Mouse (Mus musculus) thymus, adult 2 months (tissue): ENCODE measurements around the gene Gm3250. TPM values are rescaled to one million over a fixed set of nuclear protein-coding genes. Genes with fewer than 3 reads are reported as not detected.

Source experiments
- DNase-seq: peaks from one replicate; pipeline ENCODE4 v3.0.0; 2021
- H3K27ac ChIP-seq: fragments of 200-500 bp; 2 replicates; pipeline ENCODE4 v1.5.1; 2012; ENCODE audit warnings: low read length, control low read depth; ENCODE audit not compliant: control insufficient read depth, insufficient read depth
- H3K27me3 ChIP-seq: fragments of 200-500 bp; 2 replicates; pipeline ENCODE4 v1.6.1; 2012; ENCODE audit warnings: mild to moderate bottlenecking, low read length, moderate library complexity, mixed read lengths; ENCODE audit not compliant: control insufficient read depth, insufficient read depth
- H3K36me3 ChIP-seq: fragments of 200-500 bp; 2 replicates; pipeline ENCODE4 v1.6.1; 2012; ENCODE audit warnings: mild to moderate bottlenecking, low read length, moderate library complexity; ENCODE audit not compliant: control insufficient read depth, insufficient read depth
- H3K4me1 ChIP-seq: fragments of 200-500 bp; replicated peaks from 2 replicates; pipeline ENCODE4 v1.6.1; 2012; ENCODE audit warnings: low read length; ENCODE audit not compliant: control insufficient read depth, insufficient read depth
- H3K4me3 ChIP-seq: fragments of 200-500 bp; 2 replicates; pipeline ENCODE4 v1.5.1; 2012; ENCODE audit warnings: mild to moderate bottlenecking, low read length, control low read depth, moderate library complexity; ENCODE audit not compliant: control insufficient read depth, insufficient read depth
- CTCF ChIP-seq: fragments of 200-500 bp; IDR thresholded peaks from 2 replicates; pipeline ENCODE4 v1.5.1; 2012; ENCODE audit warnings: mild to moderate bottlenecking, control low read depth, low read length, moderate library complexity, borderline replicate concordance; ENCODE audit not compliant: control insufficient read depth, poor library complexity, insufficient read depth; ENCODE audit errors: extremely low read depth
- POLR2A ChIP-seq: fragments of 200-500 bp; IDR thresholded peaks from 2 replicates; pipeline ENCODE4 v1.6.1; 2012; ENCODE audit warnings: mild to moderate bottlenecking, low read length, control low read depth, moderate library complexity; ENCODE audit not compliant: control insufficient read depth, poor library complexity, insufficient read depth; ENCODE audit errors: extremely low read depth
- WGBS: fragments of 180-500 bp; shearing (Covaris S2); methylation state at CpG from one replicate; pipeline ENCODE4 v1.1.7; 2018; 5-methylcytosine and 5-hydroxymethylcytosine counted together
- polyA plus RNA-seq: library from polyadenylated mRNA; depleted of rRNA; stranded (reverse); fragments of >200 nt; gene quantifications from 2 replicates; pipeline ENCODE4 v1.2.3, GENCODE M21; 2012; rRNA removed

The Gm3250 gene
- polyA plus RNA-seq, 1 experiment = not detected

DNA sequence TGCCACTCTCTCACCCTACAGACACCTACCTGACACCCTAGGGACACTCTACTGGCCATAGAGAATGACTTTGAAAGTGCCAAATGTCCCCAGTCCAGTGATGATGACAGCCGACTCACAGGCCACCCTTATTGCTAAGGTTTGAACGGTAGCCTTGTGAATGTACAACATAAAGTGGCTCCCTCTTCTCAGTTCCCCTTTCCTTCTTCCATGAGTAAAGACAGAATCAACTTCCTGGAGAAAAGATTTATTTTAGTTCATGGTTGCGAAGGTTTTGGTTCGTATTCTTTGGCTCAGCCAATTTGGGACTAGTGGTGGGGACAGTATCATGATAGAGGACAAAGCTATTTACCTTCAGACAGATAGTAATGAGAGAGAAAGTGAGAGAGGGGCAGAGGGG is 43.4 kb downstream of the Gm3250 start:
- no peak overlapping the region for H3K27ac ChIP-seq
- H3K36me3 ChIP-seq = no peaks in the 10 kb centered on the region
- no peak overlapping the region for H3K4me3 ChIP-seq
- H3K27me3 ChIP-seq = no peaks in the 10 kb centered on the region
- H3K4me1 ChIP-seq = no peaks in the 10 kb centered on the region
- no peak for DNase-seq
- WGBS = 58% methylated on average over 4 of the region's 4 CpGs
- no peak for TF ChIP-seq POLR2A
- no peak for TF ChIP-seq CTCF

DNA sequence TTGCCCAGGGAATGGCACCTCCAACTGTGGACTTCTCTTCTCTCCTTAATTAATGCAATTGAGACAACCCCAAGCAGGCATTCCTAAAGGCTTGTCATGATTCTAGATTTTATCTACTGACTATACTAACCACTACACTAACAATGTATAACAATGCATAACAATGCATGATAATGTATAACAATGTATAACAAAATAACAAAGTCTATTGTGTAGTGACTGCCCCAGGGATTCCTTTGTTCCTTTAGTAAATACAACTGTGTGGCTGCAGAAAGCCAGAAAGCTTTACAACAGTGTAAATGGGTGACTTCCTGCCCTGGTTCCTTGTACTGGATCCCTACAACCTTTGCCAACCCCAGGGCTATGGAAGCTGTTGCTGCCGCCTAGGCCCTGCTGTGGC is 46.4 kb downstream of the Gm3250 start:
- 100% methylated on average over 1 of the region's 1 CpGs for WGBS
- no peak for DNase-seq
- H3K4me3 ChIP-seq = no peak overlapping the region
- TF ChIP-seq POLR2A (no peak), CTCF (no peak)
- H3K27me3 ChIP-seq = no peaks in the 10 kb centered on the region
- H3K36me3 ChIP-seq = no peaks in the 10 kb centered on the region
- H3K4me1 ChIP-seq = no peaks in the 10 kb centered on the region
- no peak overlapping the region for H3K27ac ChIP-seq

Other genes with a start within 250 kb of the Gm3250 start
- 103 and 129 TPM in 2 replicates for gene Pttg1ip, start 200.8 kb downstream of the Gm3250 start, polyA plus RNA-seq
- 236 and 248 TPM in 2 replicates for gene Sumo3, start 176.4 kb downstream of the Gm3250 start, polyA plus RNA-seq
- not detected in 2 replicates for gene Gm49325, start 176.3 kb downstream of the Gm3250 start, polyA plus RNA-seq
- gene Ube2g2, start 160.3 kb downstream of the Gm3250 start, polyA plus RNA-seq = 52.0 and 52.6 TPM in 2 replicates
- 0.97 and 1.3 TPM in 2 replicates for gene Tspear, start 96.0 kb downstream of the Gm3250 start, polyA plus RNA-seq
- gene Gm19402, start 91.8 kb downstream of the Gm3250 start, polyA plus RNA-seq = not detected in 2 replicates
- not detected in 2 replicates for gene Gm9508, start 85.3 kb downstream of the Gm3250 start, polyA plus RNA-seq
- not detected in 2 replicates for gene Gm10272, start 75.9 kb downstream of the Gm3250 start, polyA plus RNA-seq
- gene Gm10024, start 71.1 kb downstream of the Gm3250 start, polyA plus RNA-seq = not detected in 2 replicates
- gene Gm10142, start 66.7 kb downstream of the Gm3250 start, polyA plus RNA-seq = not detected in 2 replicates
- gene Krtap12-1, start 61.9 kb downstream of the Gm3250 start, polyA plus RNA-seq = 0.23 TPM in 1 of 2 replicates, not detected in the other
- gene Gm10100, start 56.1 kb downstream of the Gm3250 start, polyA plus RNA-seq = not detected in 2 replicates
- gene Gm18596, start 39.9 kb downstream of the Gm3250 start, polyA plus RNA-seq = not detected in 2 replicates
- gene Gm9736, start 31.2 kb downstream of the Gm3250 start, polyA plus RNA-seq = not detected in 2 replicates
- gene Gm3233, start 22.9 kb downstream of the Gm3250 start, polyA plus RNA-seq = not detected in 2 replicates
- gene Gm3238, start 11.2 kb downstream of the Gm3250 start, polyA plus RNA-seq = not detected in 2 replicates
- not detected in 2 replicates for gene Gm7138, start 5.6 kb downstream of the Gm3250 start, polyA plus RNA-seq
- gene Gm7137, start 5.7 kb upstream of the Gm3250 start, polyA plus RNA-seq = not detected in 2 replicates
- not detected in 2 replicates for gene Gm9639, start 12.5 kb upstream of the Gm3250 start, polyA plus RNA-seq
- gene Gm19668, start 16.6 kb upstream of the Gm3250 start, polyA plus RNA-seq = not detected in 2 replicates
- gene Gm9507, start 29.3 kb upstream of the Gm3250 start, polyA plus RNA-seq = not detected in 2 replicates
- not detected in 2 replicates for gene Gm2696, start 32.1 kb upstream of the Gm3250 start, polyA plus RNA-seq
- gene Krtap10-4, start 44.6 kb upstream of the Gm3250 start, polyA plus RNA-seq = not detected in 2 replicates
- 0.12 TPM in 1 of 2 replicates, not detected in the other for gene Krtap10-10, start 53.4 kb upstream of the Gm3250 start, polyA plus RNA-seq
- gene Gm36176, start 64.3 kb upstream of the Gm3250 start, polyA plus RNA-seq = 0.36 TPM in 1 of 2 replicates, not detected in the other
- gene Gm10318, start 70.3 kb upstream of the Gm3250 start, polyA plus RNA-seq = not detected in 2 replicates
- gene Gm3285, start 79.4 kb upstream of the Gm3250 start, polyA plus RNA-seq = 0.24 and 0.27 TPM in 2 replicates
- 1.1 and 1.9 TPM in 2 replicates for gene Lrrc3, start 120.0 kb upstream of the Gm3250 start, polyA plus RNA-seq
- 16.4 and 21.0 TPM in 2 replicates for gene Trpm2, start 188.0 kb upstream of the Gm3250 start, polyA plus RNA-seq
- gene 1810043G02Rik, start 196.0 kb upstream of the Gm3250 start, polyA plus RNA-seq = 39.0 and 49.5 TPM in 2 replicates
- gene Pfkl, start 227.5 kb upstream of the Gm3250 start, polyA plus RNA-seq = 81.2 and 93.7 TPM in 2 replicates